Mouse (Mus musculus): ENCODE results near the gene Cd164.

- TF ChIP-seq CTCF (conservative IDR thresholded peaks at IDR 0.05; ENCODE audit: insufficient read depth, insufficient read length, low read depth, low read length) (peak; percentile 75), POLR2A (IDR thresholded peaks at IDR 0.05; ENCODE audit: low read depth, low read length) (no peak)
Observed at GRCm38 (mm10) chr10:41509160-41509559, 10.1 kb upstream of the Cd164 start.
